Mouse (Mus musculus): ENCODE results near the gene Nsmce3. TPM values are rescaled to one million over a fixed set of nuclear protein-coding genes. Genes with fewer than 3 reads are reported as not detected.

Nsmce3 gene
- polyA plus RNA-seq, 1 experiment: 3.0 TPM

GRCm38 (mm10) chr7:64874941-64875340 lies 2.1 kb upstream of the Nsmce3 start:
- Histone ChIP-seq H3K4me1 (ENCODE audit: control insufficient read depth, insufficient read depth, low read length) (no peaks in the 10 kb centered on the region), H3K4me3 (replicated peaks; ENCODE audit: control insufficient read depth, low read depth, low read length) (no peak overlapping the region), H3K27ac (ENCODE audit: control insufficient read depth, insufficient read depth, low read depth, low read length, poor library complexity) (no peak overlapping the region)
- WGBS: 80% methylated on average over 4 of the region's 4 CpGs
- TF ChIP-seq POLR2A (IDR thresholded peaks at IDR 0.05; ENCODE audit: borderline replicate concordance, control insufficient read depth, low read depth, low read length): no peak
- no peak for TF ChIP-seq CTCF (IDR thresholded peaks at IDR 0.05; ENCODE audit: control insufficient read depth, insufficient read depth, low read length)

- WGBS: 49% methylated on average over 11 of the region's 11 CpGs
- H3K4me3 ChIP-seq (replicated peaks; ENCODE audit: control insufficient read depth, low read depth, low read length): peak overlapping the region; percentile 40
- H3K27ac ChIP-seq (ENCODE audit: control insufficient read depth, insufficient read depth, low read depth, low read length, poor library complexity): no peak overlapping the region
- TF ChIP-seq POLR2A (IDR thresholded peaks at IDR 0.05; ENCODE audit: borderline replicate concordance, control insufficient read depth, low read depth, low read length) (no peak), CTCF (IDR thresholded peaks at IDR 0.05; ENCODE audit: control insufficient read depth, insufficient read depth, low read length) (no peak)
- no peaks in the 10 kb centered on the region for H3K4me1 ChIP-seq (ENCODE audit: control insufficient read depth, insufficient read depth, low read length)
Observed at GRCm38 (mm10) chr7:64873266-64873665, 469 bp upstream of the Nsmce3 start.

- 3% methylated on average over 33 of the region's 33 CpGs for WGBS
- H3K4me3 ChIP-seq (replicated peaks; ENCODE audit: control insufficient read depth, low read depth, low read length): peak overlapping the region; percentile 99
- TF ChIP-seq CTCF (IDR thresholded peaks at IDR 0.05; ENCODE audit: control insufficient read depth, insufficient read depth, low read length): no peak
- TF ChIP-seq POLR2A (IDR thresholded peaks at IDR 0.05; ENCODE audit: borderline replicate concordance, control insufficient read depth, low read depth, low read length): no peak
- no peaks in the 10 kb centered on the region for H3K4me1 ChIP-seq (ENCODE audit: control insufficient read depth, insufficient read depth, low read length)
- peak overlapping the region; percentile 86 for H3K27ac ChIP-seq (ENCODE audit: control insufficient read depth, insufficient read depth, low read depth, low read length, poor library complexity)
Observed at GRCm38 (mm10) chr7:64871987-64872742, 632 bp downstream of the Nsmce3 start.

GRCm38 (mm10) chr7:64869549-64870065 lies 3.2 kb downstream of the Nsmce3 start:
- TF ChIP-seq POLR2A (IDR thresholded peaks at IDR 0.05; ENCODE audit: borderline replicate concordance, control insufficient read depth, low read depth, low read length) (no peak), CTCF (IDR thresholded peaks at IDR 0.05; ENCODE audit: control insufficient read depth, insufficient read depth, low read length) (no peak)
- Histone ChIP-seq H3K4me1 (ENCODE audit: control insufficient read depth, insufficient read depth, low read length) (no peaks in the 10 kb centered on the region), H3K4me3 (replicated peaks; ENCODE audit: control insufficient read depth, low read depth, low read length) (no peak overlapping the region), H3K27ac (ENCODE audit: control insufficient read depth, insufficient read depth, low read depth, low read length, poor library complexity) (no peak overlapping the region)
- 91% methylated on average over 6 of the region's 6 CpGs for WGBS

- WGBS: 64% methylated on average over 3 of the region's 3 CpGs
- no peak for TF ChIP-seq POLR2A (IDR thresholded peaks at IDR 0.05; ENCODE audit: borderline replicate concordance, control insufficient read depth, low read depth, low read length)
- TF ChIP-seq CTCF (IDR thresholded peaks at IDR 0.05; ENCODE audit: control insufficient read depth, insufficient read depth, low read length): no peak
- no peaks in the 10 kb centered on the region for H3K4me1 ChIP-seq (ENCODE audit: control insufficient read depth, insufficient read depth, low read length)
- H3K4me3 ChIP-seq (replicated peaks; ENCODE audit: control insufficient read depth, low read depth, low read length): no peak overlapping the region
- H3K27ac ChIP-seq (ENCODE audit: control insufficient read depth, insufficient read depth, low read depth, low read length, poor library complexity): no peak overlapping the region
Observed at GRCm38 (mm10) chr7:64863538-64863937, 9.3 kb downstream of the Nsmce3 start.

- TF ChIP-seq POLR2A (IDR thresholded peaks at IDR 0.05; ENCODE audit: borderline replicate concordance, control insufficient read depth, low read depth, low read length) (no peak), CTCF (IDR thresholded peaks at IDR 0.05; ENCODE audit: control insufficient read depth, insufficient read depth, low read length) (no peak)
- H3K27ac ChIP-seq (ENCODE audit: control insufficient read depth, insufficient read depth, low read depth, low read length, poor library complexity): no peak overlapping the region
- 68% methylated on average over 3 of the region's 3 CpGs for WGBS
- H3K4me3 ChIP-seq (replicated peaks; ENCODE audit: control insufficient read depth, low read depth, low read length): no peak overlapping the region
- H3K4me1 ChIP-seq (ENCODE audit: control insufficient read depth, insufficient read depth, low read length): no peaks in the 10 kb centered on the region
Observed at GRCm38 (mm10) chr7:64862978-64863377, 9.8 kb downstream of the Nsmce3 start.

- Histone ChIP-seq H3K27ac (ENCODE audit: control insufficient read depth, insufficient read depth, low read depth, low read length, poor library complexity) (no peak overlapping the region), H3K4me1 (ENCODE audit: control insufficient read depth, insufficient read depth, low read length) (no peaks in the 10 kb centered on the region), H3K4me3 (replicated peaks; ENCODE audit: control insufficient read depth, low read depth, low read length) (no peak overlapping the region)
- 71% methylated on average over 12 of the region's 12 CpGs for WGBS
- no peak for TF ChIP-seq POLR2A (IDR thresholded peaks at IDR 0.05; ENCODE audit: borderline replicate concordance, control insufficient read depth, low read depth, low read length)
- TF ChIP-seq CTCF (IDR thresholded peaks at IDR 0.05; ENCODE audit: control insufficient read depth, insufficient read depth, low read length): no peak
Observed at GRCm38 (mm10) chr7:64856526-64857082, 16.2 kb downstream of the Nsmce3 start.

- Histone ChIP-seq H3K27ac (ENCODE audit: control insufficient read depth, insufficient read depth, low read depth, low read length, poor library complexity) (no peak overlapping the region), H3K4me1 (ENCODE audit: control insufficient read depth, insufficient read depth, low read length) (no peaks in the 10 kb centered on the region), H3K4me3 (replicated peaks; ENCODE audit: control insufficient read depth, low read depth, low read length) (no peak overlapping the region)
- WGBS: 68% methylated on average over 15 of the region's 15 CpGs
- TF ChIP-seq CTCF (IDR thresholded peaks at IDR 0.05; ENCODE audit: control insufficient read depth, insufficient read depth, low read length): no peak
- no peak for TF ChIP-seq POLR2A (IDR thresholded peaks at IDR 0.05; ENCODE audit: borderline replicate concordance, control insufficient read depth, low read depth, low read length)
Observed at GRCm38 (mm10) chr7:64855976-64856375, 16.8 kb downstream of the Nsmce3 start.

All from bone marrow, adult 2 months (tissue).